Mouse (Mus musculus) left cerebral cortex, adult 8-10 months (tissue): Measurements from ENCODE around the gene 5530400C23Rik. TPM values are rescaled to one million over a fixed set of nuclear protein-coding genes. Genes with fewer than 3 reads are reported as not detected.
"Not testable (repeated sequence)": the region's sequence is repeated elsewhere in the genome, so short reads cannot be mapped to it uniquely, and the experiment has no call there.

ENCODE experiments used
- DNase-seq, 2 experiments: peaks; one replicate each; pipeline ENCODE4 v3.0.0; 2022; ENCODE audit warnings: low spot score in 2 of 2
- total RNA-seq, 4 experiments: library from RNA; stranded (reverse); gene quantifications; 2 replicates each; pipeline ENCODE4 v1.2.4; 2022

Gene 5530400C23Rik
- total RNA-seq, result not detected

DNA sequence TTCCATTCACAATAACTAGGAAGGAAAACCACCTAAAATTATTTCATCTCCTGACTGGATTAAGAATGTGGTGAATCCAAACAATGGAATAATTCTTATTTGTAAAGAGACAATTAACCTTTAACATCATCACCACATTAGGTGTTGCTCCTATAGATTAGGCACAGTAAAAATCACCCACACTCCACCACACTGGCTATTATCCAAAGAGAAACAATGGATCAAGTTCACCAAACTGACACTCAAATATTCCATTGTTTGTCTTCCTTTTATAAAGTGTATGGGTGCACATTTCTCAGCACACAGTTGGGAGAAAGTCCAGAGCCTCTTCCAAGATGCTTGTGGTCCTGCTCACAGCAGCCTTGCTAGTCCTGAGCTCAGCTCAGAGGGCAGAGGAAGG is at the start of gene 5530400C23Rik:
Gene 5530400C23Rik, plus strand, starts transcription at position 301 of the 400 bp plus-strand sequence.
- not testable (repeated sequence) for DNase-seq

DNA sequence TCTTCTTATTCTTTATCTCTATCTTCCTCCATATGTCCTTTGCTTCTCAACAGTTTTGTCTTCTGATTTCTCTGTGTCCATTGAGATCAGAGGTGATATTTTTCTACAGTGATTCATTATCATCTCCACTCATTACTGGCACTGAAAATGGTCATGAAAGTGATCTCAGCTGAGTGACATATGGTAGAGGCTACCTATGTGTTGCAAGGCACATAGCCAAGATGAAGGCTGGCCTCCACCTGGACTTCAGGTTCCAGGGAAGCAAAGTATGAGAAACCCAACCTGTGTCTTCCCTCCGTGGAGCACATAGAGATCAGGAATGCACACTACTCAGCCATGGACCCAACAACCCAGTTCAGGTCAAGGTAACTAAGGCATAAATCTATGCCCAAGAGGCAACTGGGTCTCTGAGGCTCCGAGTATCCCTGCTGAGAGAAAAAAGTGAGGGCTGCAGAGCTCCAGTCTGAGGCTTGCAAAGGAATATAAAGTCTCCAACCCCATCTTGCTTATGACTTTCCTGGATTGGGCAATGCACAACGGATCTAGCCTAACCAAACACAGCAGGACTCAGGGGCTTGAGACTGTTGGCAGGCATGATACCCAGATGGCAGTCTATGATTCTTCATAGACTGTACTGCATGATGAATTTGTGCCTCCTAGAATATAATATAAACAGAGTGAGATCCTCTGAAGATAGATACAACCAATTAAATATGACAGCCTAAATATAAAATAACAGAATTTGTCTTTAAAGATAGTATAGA is 14.1 kb downstream of the 5530400C23Rik start:
- no peak for DNase-seq

DNA sequence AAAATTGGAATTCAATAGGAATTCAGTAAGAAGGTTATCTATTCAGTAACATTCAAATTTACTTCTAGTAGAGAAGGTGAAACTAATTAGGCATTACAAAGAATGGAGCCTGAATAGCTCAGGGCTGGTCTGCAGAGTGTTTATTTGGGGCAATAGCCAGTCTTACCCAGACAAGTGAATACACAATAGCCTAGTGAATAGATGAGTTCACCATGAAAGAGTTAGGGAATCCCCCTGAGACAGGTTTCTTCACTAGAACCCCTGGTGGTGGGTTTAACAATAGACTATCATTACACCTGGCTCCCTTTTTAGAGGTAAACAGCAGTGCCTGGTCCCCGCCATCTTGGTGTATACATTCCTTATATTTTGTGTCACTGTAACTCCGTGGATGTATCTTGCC is 21.9 kb downstream of the 5530400C23Rik start:
- DNase-seq, result not testable (repeated sequence)

DNA sequence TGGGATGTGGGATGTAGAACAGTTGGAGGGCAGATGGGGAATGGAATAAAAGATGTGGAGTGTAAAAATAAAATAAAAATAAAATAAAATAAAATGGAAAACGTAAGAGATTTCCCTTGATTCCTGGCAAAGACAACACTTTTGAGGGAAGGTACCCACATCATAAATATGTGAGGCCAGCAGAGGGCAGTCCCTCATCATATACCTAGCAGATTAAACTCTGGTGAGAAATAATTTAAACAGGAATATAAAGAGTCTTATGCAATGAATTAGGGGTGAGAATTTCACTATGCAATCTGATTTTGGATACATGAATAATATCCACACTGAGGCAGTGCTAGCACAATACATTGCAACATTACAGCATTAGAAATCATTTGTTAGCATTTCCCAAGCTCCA is 46.5 kb downstream of the 5530400C23Rik start:
- no peak for DNase-seq

DNA sequence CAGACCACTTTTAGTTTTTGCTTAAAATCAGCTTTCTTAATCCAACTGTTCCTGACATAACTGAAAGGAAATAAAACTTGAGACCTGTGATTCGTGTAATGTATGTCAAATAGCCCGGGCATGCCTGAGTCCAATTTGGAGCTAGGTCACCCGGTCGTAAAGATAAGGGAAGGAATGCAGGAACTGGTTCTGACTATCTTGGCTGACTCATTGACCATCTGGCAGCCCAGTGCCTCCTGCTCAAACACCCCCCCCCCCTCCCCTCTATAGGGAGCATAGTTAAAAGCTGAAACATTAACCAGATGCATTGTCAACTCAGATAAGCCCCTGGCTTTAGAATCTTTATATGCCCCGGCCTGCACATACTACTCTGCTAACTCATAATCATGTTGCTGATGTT is 49.7 kb downstream of the 5530400C23Rik start:
- DNase-seq, result not testable (repeated sequence)

Other genes starting within 250 kb of the 5530400C23Rik start
- gene Tas2r140, start 236.4 kb upstream of the 5530400C23Rik start, total RNA-seq, result not detected
- 100 to 1,000 TPM; 101 to 125 (median 107) TPM for gene Smim10l1, start 187.3 kb upstream of the 5530400C23Rik start, total RNA-seq